Mouse (Mus musculus) myocyte (in vitro differentiated cells): ENCODE results near the gene Crybb1. TPM values are rescaled to one million over a fixed set of nuclear protein-coding genes. Genes with fewer than 3 reads are reported as not detected.
A peak's percentile ranks its signal among the peaks of the same experiment; 100 is the strongest.

Source experiments
- H3K27me3 ChIP-seq: one replicate; pipeline ENCODE4 v1.6.1; 2011; ENCODE audit not compliant: control insufficient read depth, insufficient read depth, insufficient read length
- H3K36me3 ChIP-seq: one replicate; pipeline ENCODE4 v1.6.1; 2011; ENCODE audit not compliant: control insufficient read depth, insufficient read depth
- H3K4me2 ChIP-seq: one replicate; pipeline ENCODE4 v1.6.1; 2011; ENCODE audit warnings: low read depth, control low read depth
- H3K4me3 ChIP-seq: one replicate; pipeline ENCODE4 v1.5.1; 2011; ENCODE audit warnings: mild to moderate bottlenecking, control low read depth, moderate library complexity
- H3K79me2 ChIP-seq: one replicate; pipeline ENCODE4 v1.6.1; 2011; ENCODE audit not compliant: control insufficient read depth, insufficient read depth
- H3ac ChIP-seq: one replicate; pipeline ENCODE4 v1.6.1; 2011; ENCODE audit not compliant: control insufficient read depth, insufficient read length
- CEBPB ChIP-seq: IDR thresholded peaks from 2 replicates; pipeline ENCODE4 v1.6.1; 2011; ENCODE audit warnings: mild to moderate bottlenecking, moderate library complexity; ENCODE audit not compliant: poor library complexity, insufficient read depth, severe bottlenecking
- E2F4 ChIP-seq: IDR thresholded peaks from one replicate; pipeline ENCODE4 v1.6.1; 2011; ENCODE audit warnings: mild to moderate bottlenecking, control low read depth, moderate library complexity; ENCODE audit not compliant: insufficient read depth
- MAX ChIP-seq: IDR thresholded peaks from one replicate; pipeline ENCODE4 v1.6.1; 2011; ENCODE audit warnings: low read depth, mild to moderate bottlenecking, control low read depth
- MYOD1 ChIP-seq, 3 experiments: IDR thresholded peaks; one replicate each; pipeline ENCODE4 v1.6.1; 2011; ENCODE audit warnings: control low read depth in 2 of 3, low read depth in 2 of 3, mild to moderate bottlenecking in 2 of 3, moderate library complexity in 1 of 3; ENCODE audit not compliant: insufficient read length in 2 of 3, control insufficient read depth in 1 of 3
- MYOG ChIP-seq, 3 experiments: IDR thresholded peaks; one replicate each; pipeline ENCODE4 v1.6.1; 2011; ENCODE audit warnings: control low read depth in 2 of 3, low read depth in 2 of 3, mild to moderate bottlenecking in 2 of 3; ENCODE audit not compliant: insufficient read length in 2 of 3, control insufficient read depth in 1 of 3, insufficient read depth in 1 of 3
- POLR2A ChIP-seq: IDR thresholded peaks from one replicate; pipeline ENCODE4 v1.6.1; 2011; ENCODE audit warnings: low read depth, mild to moderate bottlenecking, control low read depth, moderate library complexity; ENCODE audit not compliant: insufficient read length
- POLR2AphosphoS2 ChIP-seq: IDR thresholded peaks from one replicate; pipeline ENCODE4 v1.6.1; 2011; ENCODE audit warnings: low read depth, control low read depth; ENCODE audit not compliant: insufficient read length
- REST ChIP-seq: IDR thresholded peaks from one replicate; pipeline ENCODE4 v1.6.1; 2011; ENCODE audit warnings: mild to moderate bottlenecking, control low read depth, moderate library complexity; ENCODE audit not compliant: insufficient read depth, insufficient read length
- SRF ChIP-seq: IDR thresholded peaks from one replicate; pipeline ENCODE4 v1.6.1; 2011; ENCODE audit warnings: low read depth; ENCODE audit not compliant: control insufficient read depth, insufficient read length
- TCF12 ChIP-seq: IDR thresholded peaks from one replicate; pipeline ENCODE4 v1.6.1; 2011; ENCODE audit warnings: mild to moderate bottlenecking, control low read depth; ENCODE audit not compliant: poor library complexity, insufficient read depth, severe bottlenecking
- TCF3 ChIP-seq: IDR thresholded peaks from one replicate; pipeline ENCODE4 v1.6.1; 2011; ENCODE audit warnings: low read depth, control low read depth; ENCODE audit not compliant: insufficient read length
- USF1 ChIP-seq: IDR thresholded peaks from one replicate; pipeline ENCODE4 v1.6.1; 2011; ENCODE audit warnings: low read depth, mild to moderate bottlenecking, control low read depth, moderate library complexity
- polyA plus RNA-seq: library from polyadenylated mRNA; unstranded; fragments of >200 nt; fragmentation: generic; extraction: Trizol; gene quantifications from one replicate; pipeline ENCODE4 v1.2.1, GENCODE M21; 2012; ENCODE audit warnings: missing spikeins

Crybb1 gene
- polyA plus RNA-seq, 1 experiment: 0.36 TPM

GRCm38 (mm10) chr5:112292343-112292980, 36.8 kb downstream of the Crybb1 start:
- Histone ChIP-seq H3ac (no peak overlapping the region), H3K36me3 (no peaks in the 10 kb centered on the region), H3K4me2 (no peak overlapping the region), H3K27me3 (no peaks in the 10 kb centered on the region), H3K79me2 (peaks cover 100% of the 10 kb centered on the region), H3K4me3 (no peak overlapping the region)
- TF ChIP-seq E2F4: no peak
- no peak for TF ChIP-seq MYOD1 (IDR thresholded peaks at IDR 0.05; ENCODE audit: control insufficient read depth in 1 of 3, insufficient read length in 2 of 3, low read depth in 2 of 3)
- TF ChIP-seq USF1: no peak
- no peak for TF ChIP-seq TCF3
- no peak for TF ChIP-seq REST
- no peak for TF ChIP-seq MAX
- TF ChIP-seq POLR2A: no peak
- no peak for TF ChIP-seq POLR2AphosphoS2
- TF ChIP-seq MYOG (IDR thresholded peaks at IDR 0.05; ENCODE audit: control insufficient read depth in 1 of 3, insufficient read depth in 1 of 3, insufficient read length in 2 of 3, low read depth in 2 of 3): no peak
- TF ChIP-seq SRF: no peak
- TF ChIP-seq CEBPB: no peak
- no peak for TF ChIP-seq TCF12

GRCm38 (mm10) chr5:112293800-112294199, 38.2 kb downstream of the Crybb1 start:
- Histone ChIP-seq H3ac (no peak overlapping the region), H3K4me2 (no peak overlapping the region), H3K36me3 (no peaks in the 10 kb centered on the region), H3K79me2 (peaks cover 100% of the 10 kb centered on the region), H3K27me3 (no peaks in the 10 kb centered on the region), H3K4me3 (no peak overlapping the region)
- TF ChIP-seq TCF12: no peak
- TF ChIP-seq SRF: no peak
- TF ChIP-seq USF1: no peak
- TF ChIP-seq POLR2AphosphoS2: no peak
- TF ChIP-seq REST: no peak
- no peak for TF ChIP-seq MAX
- no peak for TF ChIP-seq POLR2A
- TF ChIP-seq TCF3: no peak
- TF ChIP-seq MYOD1 (IDR thresholded peaks at IDR 0.05; ENCODE audit: control insufficient read depth in 1 of 3, insufficient read length in 2 of 3, low read depth in 2 of 3): no peak
- no peak for TF ChIP-seq E2F4
- no peak for TF ChIP-seq CEBPB

- Histone ChIP-seq H3K79me2 (peaks cover 100% of the 10 kb centered on the region), H3K4me2 (peak overlapping the region; percentile 70), H3K27me3 (no peaks in the 10 kb centered on the region), H3K36me3 (no peaks in the 10 kb centered on the region), H3ac (no peak overlapping the region), H3K4me3 (no peak overlapping the region)
- no peak for TF ChIP-seq E2F4
- no peak for TF ChIP-seq MYOD1 (IDR thresholded peaks at IDR 0.05; ENCODE audit: control insufficient read depth in 1 of 3, insufficient read length in 2 of 3, low read depth in 2 of 3)
- TF ChIP-seq SRF: no peak
- TF ChIP-seq USF1: no peak
These were observed 39.1 kb downstream of the Crybb1 start for GRCm38 (mm10) chr5:112294696-112295095.

DNA sequence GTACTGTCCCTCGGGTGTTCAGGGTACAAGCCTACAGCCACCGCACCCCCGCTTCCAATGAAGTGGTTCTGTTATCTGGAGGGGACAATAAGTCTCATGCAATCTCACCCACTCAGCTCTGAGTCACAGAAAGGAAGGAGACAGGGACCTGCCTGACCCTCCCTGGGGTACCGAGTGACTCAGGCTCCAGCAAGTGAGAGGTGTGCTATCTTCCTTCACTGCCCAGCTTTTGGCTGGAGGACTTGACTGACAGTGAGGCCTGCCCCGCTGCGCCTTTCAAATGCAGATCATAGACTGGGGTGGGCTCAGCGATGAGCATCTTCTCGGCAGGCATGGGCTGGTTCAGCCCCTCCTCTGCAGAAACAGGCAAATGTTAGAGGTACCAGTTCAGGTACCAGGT, 39.5 kb downstream of the Crybb1 start:
- TF ChIP-seq USF1 (no peak), POLR2A (peak; percentile 3), REST (no peak), E2F4 (no peak), MYOD1 (IDR thresholded peaks at IDR 0.05; ENCODE audit: control insufficient read depth in 1 of 3, insufficient read length in 2 of 3, low read depth in 2 of 3) (peak in 2 of 3 experiments; percentile 32 to 70), TCF12 (no peak), POLR2AphosphoS2 (no peak), SRF (no peak), MYOG (IDR thresholded peaks at IDR 0.05; ENCODE audit: control insufficient read depth in 1 of 3, insufficient read depth in 1 of 3, insufficient read length in 2 of 3, low read depth in 2 of 3) (no peak), CEBPB (no peak), TCF3 (no peak)
- Histone ChIP-seq H3K4me2 (peak overlapping the region; percentile 70), H3K79me2 (peaks cover 100% of the 10 kb centered on the region), H3K27me3 (no peaks in the 10 kb centered on the region), H3K4me3 (no peak overlapping the region), H3ac (no peak overlapping the region), H3K36me3 (no peaks in the 10 kb centered on the region)

- TF ChIP-seq USF1 (no peak), MYOG (IDR thresholded peaks at IDR 0.05; ENCODE audit: control insufficient read depth in 1 of 3, insufficient read depth in 1 of 3, insufficient read length in 2 of 3, low read depth in 2 of 3) (no peak), E2F4 (no peak), MAX (no peak), POLR2A (no peak), CEBPB (no peak), TCF12 (no peak), SRF (no peak), REST (no peak), TCF3 (no peak), POLR2AphosphoS2 (no peak)
- H3K4me3 ChIP-seq: no peak overlapping the region
- H3K36me3 ChIP-seq: no peaks in the 10 kb centered on the region
- no peaks in the 10 kb centered on the region for H3K27me3 ChIP-seq
- peak overlapping the region; percentile 70 for H3K4me2 ChIP-seq
- no peak overlapping the region for H3ac ChIP-seq
- H3K79me2 ChIP-seq: peaks cover 100% of the 10 kb centered on the region
These were observed 39.9 kb downstream of the Crybb1 start for GRCm38 (mm10) chr5:112295564-112295963.
